Mouse (Mus musculus) liver, embryonic 12.5 days (tissue): ENCODE results near the gene Smap2. TPM values are rescaled to one million over a fixed set of nuclear protein-coding genes. Genes with fewer than 3 reads are reported as not detected.

Experiments
- ATAC-seq: fragments of 200-750 bp; cut with Nextera tagmentation; 2 replicates; pipeline ENCODE4 v1.8.0; 2017; ENCODE audit warnings: moderate number of reproducible peaks, mild to moderate bottlenecking, moderate library complexity
- H3K27ac ChIP-seq: fragments of 300-500 bp; sonication (generic); 2 replicates; pipeline ENCODE4 v1.5.1; 2016; ENCODE audit warnings: mild to moderate bottlenecking
- H3K27me3 ChIP-seq: fragments of 300-500 bp; sonication (generic); replicated peaks from 2 replicates; pipeline ENCODE4 v1.6.1; 2016; ENCODE audit warnings: mild to moderate bottlenecking, moderate library complexity
- H3K36me3 ChIP-seq: fragments of 300-500 bp; sonication (generic); 2 replicates; pipeline ENCODE4 v1.6.1; 2016; ENCODE audit warnings: mild to moderate bottlenecking, moderate library complexity
- H3K4me1 ChIP-seq: fragments of 300-500 bp; sonication (generic); 2 replicates; pipeline ENCODE4 v1.6.1; 2016
- H3K4me2 ChIP-seq: fragments of 300-500 bp; sonication (generic); 2 replicates; pipeline ENCODE4 v1.6.1; 2016; ENCODE audit warnings: mild to moderate bottlenecking, moderate library complexity
- H3K4me3 ChIP-seq: fragments of 300-500 bp; sonication (generic); 2 replicates; pipeline ENCODE4 v1.5.1; 2016; ENCODE audit warnings: mild to moderate bottlenecking, moderate library complexity
- H3K9ac ChIP-seq: fragments of 300-500 bp; sonication (generic); 2 replicates; pipeline ENCODE4 v1.6.1; 2016; ENCODE audit warnings: mild to moderate bottlenecking, moderate library complexity
- H3K9me3 ChIP-seq: fragments of 300-500 bp; sonication (generic); replicated peaks from 2 replicates; pipeline ENCODE4 v1.6.1; 2016; ENCODE audit warnings: mild to moderate bottlenecking, moderate library complexity
- WGBS: fragments of 180-500 bp; shearing (Covaris S2); methylation state at CpG from one replicate; pipeline ENCODE4 v1.1.7; 2016; ENCODE audit not compliant: insufficient replicate concordance; 5-methylcytosine and 5-hydroxymethylcytosine counted together
- polyA plus RNA-seq: library from polyadenylated mRNA; unstranded; fragments of >200 nt; fragmentation: Nextera tagmentation; extraction: Ambion mirVana; gene quantifications from 2 replicates; pipeline ENCODE4 v1.2.1, GENCODE M21; 2016

Gene Smap2
- polyA plus RNA-seq, 1 experiment from 2014 or later = 46.9 TPM

- no peak within 1 kb of the TSS for H3K27ac ChIP-seq
- H3K9me3 ChIP-seq = no peaks in the 10 kb centered on the region
- peak within 1 kb of the TSS; percentile 40 for H3K4me3 ChIP-seq
- H3K36me3 ChIP-seq = no peaks in the 10 kb centered on the region
- peaks cover 47% of the 10 kb centered on the region for H3K27me3 ChIP-seq
- 5% methylated on average over 46 of the region's 46 CpGs for WGBS
- no peak for ATAC-seq
- H3K4me1 ChIP-seq = 0 out of 2 replicates have a peak, but pooled peaks cover 3% of the 10 kb centered on the region
- H3K9ac ChIP-seq = 0 out of 2 replicates have a peak within 1 kb of the TSS, but pooled peaks have one; percentile 39
- peak within 1 kb of the TSS; percentile 60 for H3K4me2 ChIP-seq
Measured at GRCm38 (mm10) chr4:121039331-121040115, 22.5 kb upstream of the Smap2 start, which contains the start of gene Col9a2. TSS of gene Col9a2 (plus strand) at chr4:121039385.

GRCm38 (mm10) chr4:121033006-121033405, 16.0 kb upstream of the Smap2 start:
- no peaks in the 10 kb centered on the region for H3K9me3 ChIP-seq
- 56% methylated on average over 2 of the region's 2 CpGs for WGBS
- H3K9ac ChIP-seq = no peak overlapping the region
- H3K4me3 ChIP-seq = no peak overlapping the region
- H3K27ac ChIP-seq = no peak overlapping the region
- peaks cover 5% of the 10 kb centered on the region for H3K27me3 ChIP-seq
- no peak overlapping the region for H3K4me2 ChIP-seq
- H3K4me1 ChIP-seq = no peaks in the 10 kb centered on the region
- H3K36me3 ChIP-seq = no peaks in the 10 kb centered on the region
- ATAC-seq = no peak

GRCm38 (mm10) chr4:121031440-121031839, 14.4 kb upstream of the Smap2 start:
- WGBS = 43% methylated on average over 4 of the region's 4 CpGs

GRCm38 (mm10) chr4:121029632-121030031, 12.6 kb upstream of the Smap2 start:
- H3K9ac ChIP-seq = no peak overlapping the region
- no peak for ATAC-seq
- 51% methylated on average over 3 of the region's 3 CpGs for WGBS

More at GRCm38 (mm10) chr4:121031440-121031839, 14.4 kb upstream of the Smap2 start:
- Histone ChIP-seq H3K4me3 (no peak overlapping the region), H3K36me3 (no peaks in the 10 kb centered on the region), H3K27ac (no peak overlapping the region), H3K9me3 (no peaks in the 10 kb centered on the region), H3K4me2 (no peak overlapping the region), H3K4me1 (0 out of 2 replicates have a peak, but pooled peaks cover 3% of the 10 kb centered on the region), H3K27me3 (no peaks in the 10 kb centered on the region), H3K9ac (no peak overlapping the region)
- ATAC-seq = no peak

GRCm38 (mm10) chr4:121028659-121029392, 11.8 kb upstream of the Smap2 start:
- H3K36me3 ChIP-seq = no peaks in the 10 kb centered on the region
- ATAC-seq = no peak
- H3K27me3 ChIP-seq = no peaks in the 10 kb centered on the region
- H3K4me2 ChIP-seq = no peak overlapping the region
- no peak overlapping the region for H3K4me3 ChIP-seq
- peaks cover 19% of the 10 kb centered on the region for H3K4me1 ChIP-seq
- no peak overlapping the region for H3K9ac ChIP-seq
- 31% methylated on average over 14 of the region's 14 CpGs for WGBS
- H3K9me3 ChIP-seq = no peaks in the 10 kb centered on the region
- no peak overlapping the region for H3K27ac ChIP-seq

More at GRCm38 (mm10) chr4:121029632-121030031, 12.6 kb upstream of the Smap2 start:
- Histone ChIP-seq H3K9me3 (no peaks in the 10 kb centered on the region), H3K36me3 (no peaks in the 10 kb centered on the region), H3K27me3 (no peaks in the 10 kb centered on the region), H3K27ac (no peak overlapping the region), H3K4me1 (peaks cover 13% of the 10 kb centered on the region), H3K4me2 (no peak overlapping the region), H3K4me3 (no peak overlapping the region)

GRCm38 (mm10) chr4:121028146-121028545, 11.1 kb upstream of the Smap2 start:
- WGBS = 46% methylated on average over 1 of the region's 1 CpGs

GRCm38 (mm10) chr4:121025681-121026080, 8.6 kb upstream of the Smap2 start:
- Histone ChIP-seq H3K9ac (no peak overlapping the region; the same call in 1 of the 2 replicates), H3K4me3 (no peak overlapping the region), H3K27me3 (no peaks in the 10 kb centered on the region), H3K9me3 (no peaks in the 10 kb centered on the region), H3K4me2 (no peak overlapping the region), H3K4me1 (peaks cover 37% of the 10 kb centered on the region), H3K36me3 (no peaks in the 10 kb centered on the region), H3K27ac (no peak overlapping the region)
- ATAC-seq = peak; percentile 67
- WGBS = 39% methylated on average over 2 of the region's 2 CpGs

More at GRCm38 (mm10) chr4:121028146-121028545, 11.1 kb upstream of the Smap2 start:
- no peaks in the 10 kb centered on the region for H3K27me3 ChIP-seq
- no peak for ATAC-seq
- no peak overlapping the region for H3K4me2 ChIP-seq
- H3K4me1 ChIP-seq = peaks cover 25% of the 10 kb centered on the region
- H3K4me3 ChIP-seq = no peak overlapping the region
- no peaks in the 10 kb centered on the region for H3K36me3 ChIP-seq
- no peak overlapping the region for H3K9ac ChIP-seq
- no peak overlapping the region for H3K27ac ChIP-seq
- H3K9me3 ChIP-seq = no peaks in the 10 kb centered on the region

- no peaks in the 10 kb centered on the region for H3K36me3 ChIP-seq
- H3K4me3 ChIP-seq = no peak overlapping the region
- H3K27me3 ChIP-seq = no peaks in the 10 kb centered on the region
- WGBS = 79% methylated on average over 2 of the region's 2 CpGs
- ATAC-seq = no peak
- H3K4me2 ChIP-seq = no peak overlapping the region
- H3K9ac ChIP-seq = no peak overlapping the region
- no peak overlapping the region for H3K27ac ChIP-seq
- peaks cover 37% of the 10 kb centered on the region for H3K4me1 ChIP-seq
- no peaks in the 10 kb centered on the region for H3K9me3 ChIP-seq
Measured at GRCm38 (mm10) chr4:121023941-121024340, 6.9 kb upstream of the Smap2 start.

GRCm38 (mm10) chr4:121023464-121023863, 6.4 kb upstream of the Smap2 start:
- Histone ChIP-seq H3K4me2 (no peak overlapping the region), H3K36me3 (no peaks in the 10 kb centered on the region), H3K27me3 (no peaks in the 10 kb centered on the region), H3K9me3 (no peaks in the 10 kb centered on the region), H3K27ac (no peak overlapping the region), H3K4me3 (no peak overlapping the region), H3K9ac (no peak overlapping the region), H3K4me1 (peaks cover 37% of the 10 kb centered on the region)
- no peak for ATAC-seq
- WGBS = 64% methylated on average over 7 of the region's 7 CpGs

- Histone ChIP-seq H3K4me2 (no peak overlapping the region), H3K27me3 (no peaks in the 10 kb centered on the region), H3K4me3 (no peak overlapping the region), H3K27ac (no peak overlapping the region), H3K36me3 (no peaks in the 10 kb centered on the region), H3K9ac (no peak overlapping the region), H3K9me3 (no peaks in the 10 kb centered on the region), H3K4me1 (peaks cover 47% of the 10 kb centered on the region)
- no peak for ATAC-seq
Measured at GRCm38 (mm10) chr4:121021911-121022310, 4.9 kb upstream of the Smap2 start.

GRCm38 (mm10) chr4:121020040-121020790, 3.2 kb upstream of the Smap2 start:
- Histone ChIP-seq H3K4me3 (no peak overlapping the region), H3K27ac (no peak overlapping the region), H3K9me3 (no peaks in the 10 kb centered on the region), H3K4me2 (no peak overlapping the region), H3K4me1 (peaks cover 45% of the 10 kb centered on the region), H3K36me3 (no peaks in the 10 kb centered on the region), H3K9ac (no peak overlapping the region), H3K27me3 (no peaks in the 10 kb centered on the region)
- 63% methylated on average over 10 of the region's 10 CpGs for WGBS
- ATAC-seq = no peak
